Mouse (Mus musculus) heart, adult 2 months (tissue): ENCODE measurements around the gene Fgf8. TPM values are rescaled to one million over a fixed set of nuclear protein-coding genes. Genes with fewer than 3 reads are reported as not detected.

Experiments
- DNase-seq, 2 experiments: peaks; one replicate each; pipeline ENCODE4 v3.0.0; 2021
- H3K27ac ChIP-seq: fragments of 200-600 bp; 2 replicates; pipeline ENCODE4 v1.8.1; 2022
- H3K27me3 ChIP-seq: fragments of 200-500 bp; 2 replicates; pipeline ENCODE4 v1.6.1; 2012; ENCODE audit warnings: mild to moderate bottlenecking, low read length, inconsistent platforms, mixed read lengths; ENCODE audit not compliant: control insufficient read depth, insufficient read depth
- H3K36me3 ChIP-seq: fragments of 200-500 bp; 2 replicates; pipeline ENCODE4 v1.6.1; 2012; ENCODE audit warnings: low read length, inconsistent platforms; ENCODE audit not compliant: control insufficient read depth, insufficient read depth
- H3K4me1 ChIP-seq: fragments of 200-500 bp; 2 replicates; pipeline ENCODE4 v1.6.1; 2011; ENCODE audit warnings: low read length; ENCODE audit not compliant: control insufficient read depth, insufficient read depth
- H3K4me3 ChIP-seq: fragments of 200-600 bp; 2 replicates; pipeline ENCODE4 v1.8.1; 2022
- H3K79me2 ChIP-seq: fragments of 200-500 bp; replicated peaks from 2 replicates; pipeline ENCODE4 v1.6.1; 2012; ENCODE audit warnings: mild to moderate bottlenecking, inconsistent platforms, low read length, moderate library complexity, mixed read lengths; ENCODE audit not compliant: control insufficient read depth, insufficient read depth
- H3K9ac ChIP-seq: fragments of 200-500 bp; 2 replicates; pipeline ENCODE4 v1.6.1; 2012; ENCODE audit warnings: low read depth, mild to moderate bottlenecking, control low read depth, inconsistent platforms, low read length, mixed read lengths
- CTCF ChIP-seq: fragments of 200-600 bp; IDR thresholded peaks from 2 replicates; pipeline ENCODE4 v1.8.1; 2022; ENCODE audit warnings: antibody characterized with exemption, mild to moderate bottlenecking, moderate library complexity
- EP300 ChIP-seq: fragments of 200-500 bp; IDR thresholded peaks from 2 replicates; pipeline ENCODE4 v1.6.1; 2011; ENCODE audit warnings: low read depth, low read length, control low read depth; ENCODE audit not compliant: insufficient read depth
- POLR2A ChIP-seq: fragments of 200-500 bp; IDR thresholded peaks from 2 replicates; pipeline ENCODE4 v1.6.1; 2011; ENCODE audit warnings: mild to moderate bottlenecking, low read depth, low read length, control low read depth; ENCODE audit not compliant: insufficient read depth
- WGBS: fragments of 180-500 bp; shearing (Covaris S2); methylation state at CpG from one replicate; pipeline ENCODE4 v1.1.7; 2018; 5-methylcytosine and 5-hydroxymethylcytosine counted together
- intact Hi-C: fragments of 180-260 bp; cut with DNase I; formaldehyde crosslinking; loops from one replicate; pipeline ENCODE4 v1.15.1; 2025
- polyA plus RNA-seq: library from polyadenylated mRNA; depleted of rRNA; stranded (reverse); fragments of >200 nt; gene quantifications from 2 replicates; pipeline ENCODE4 v1.2.3, GENCODE M21; 2012
- total RNA-seq, 2 experiments: library from RNA; stranded (reverse); gene quantifications; 2 replicates each; pipeline ENCODE4 v1.2.3; 2021

Fgf8 gene
- total and polyA plus RNA-seq, 3 experiments: not detected

DNA sequence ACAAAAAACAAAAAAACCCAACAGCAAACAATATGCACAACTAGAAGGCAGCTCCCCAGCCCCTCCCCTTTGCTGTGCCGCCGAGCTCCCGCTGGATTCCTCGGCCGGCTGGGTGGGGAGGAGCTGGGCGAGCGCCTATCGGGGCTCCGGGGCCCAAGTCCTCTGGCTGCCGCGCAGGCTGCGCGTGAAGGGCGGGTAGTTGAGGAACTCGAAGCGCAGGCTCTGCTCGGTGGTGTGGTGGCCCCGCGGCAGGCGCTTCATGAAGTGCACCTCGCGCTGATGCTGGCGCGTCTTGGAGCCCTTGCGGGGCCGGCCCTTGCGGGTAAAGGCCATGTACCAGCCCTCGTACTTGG lies 5.9 kb downstream of the Fgf8 start:
- Histone ChIP-seq H3K27me3 (peaks cover 9% of the 10 kb centered on the region), H3K4me3 (no peak overlapping the region), H3K9ac (peak overlapping the region; percentile 45; the same call in 1 of the 2 replicates), H3K4me1 (peaks cover 1% of the 10 kb centered on the region; the same call in 1 of the 2 replicates), H3K79me2 (no peaks in the 10 kb centered on the region), H3K36me3 (no peaks in the 10 kb centered on the region), H3K27ac (no peak overlapping the region)
- DNase-seq: peak; percentile 57
- intact Hi-C loops: no loop called here
- no peak for TF ChIP-seq CTCF
- TF ChIP-seq EP300: no peak
- TF ChIP-seq POLR2A: no peak
- WGBS: 3% methylated on average over 28 of the region's 28 CpGs

GRCm38 (mm10) chr19:45736241-45736640 lies 6.5 kb downstream of the Fgf8 start:
- Histone ChIP-seq H3K79me2 (no peaks in the 10 kb centered on the region), H3K4me1 (peaks cover 1% of the 10 kb centered on the region; the same call in 1 of the 2 replicates), H3K27me3 (peaks cover 6% of the 10 kb centered on the region; the same call in 1 of the 2 replicates), H3K9ac (no peak overlapping the region), H3K27ac (no peak overlapping the region), H3K36me3 (no peaks in the 10 kb centered on the region), H3K4me3 (no peak overlapping the region)
- intact Hi-C loops: no loop called here
- no peak for DNase-seq
- 58% methylated on average over 1 of the region's 1 CpGs for WGBS
- TF ChIP-seq CTCF (no peak), POLR2A (no peak), EP300 (no peak)

GRCm38 (mm10) chr19:45734762-45735161 lies 8.0 kb downstream of the Fgf8 start:
- Histone ChIP-seq H3K9ac (no peak overlapping the region), H3K27ac (no peak overlapping the region), H3K4me1 (peaks cover 1% of the 10 kb centered on the region; the same call in 1 of the 2 replicates), H3K4me3 (no peak overlapping the region), H3K27me3 (peaks cover 2% of the 10 kb centered on the region; the same call in 1 of the 2 replicates), H3K79me2 (no peaks in the 10 kb centered on the region), H3K36me3 (no peaks in the 10 kb centered on the region)
- no peak for DNase-seq
- TF ChIP-seq EP300 (no peak), CTCF (no peak), POLR2A (no peak)
- intact Hi-C loops: no loop called here
- WGBS: 74% methylated on average over 7 of the region's 7 CpGs

DNA sequence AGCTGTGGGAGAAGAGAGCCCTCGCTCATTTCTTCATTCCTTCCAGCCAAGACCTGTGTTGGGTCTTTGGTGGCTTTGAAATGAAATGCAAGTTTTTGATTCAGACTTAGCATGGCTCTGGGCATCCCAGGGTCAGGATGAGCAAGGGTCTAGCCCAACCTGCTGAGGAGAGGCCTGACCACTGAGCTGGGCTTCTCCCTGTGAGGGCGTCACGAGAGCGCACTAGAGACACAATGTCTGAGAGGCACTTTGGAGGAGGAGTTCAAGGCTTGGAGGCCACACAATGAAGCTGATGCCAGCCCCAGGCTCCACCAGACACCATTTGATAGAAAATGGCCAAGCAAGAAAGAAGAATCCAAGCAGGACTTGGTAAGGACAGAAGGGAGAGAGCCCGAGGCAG lies 8.5 kb downstream of the Fgf8 start:
- Histone ChIP-seq H3K4me3 (no peak overlapping the region), H3K9ac (no peak overlapping the region), H3K27me3 (peaks cover 2% of the 10 kb centered on the region; the same call in 1 of the 2 replicates), H3K79me2 (no peaks in the 10 kb centered on the region), H3K4me1 (peaks cover 1% of the 10 kb centered on the region; the same call in 1 of the 2 replicates), H3K27ac (no peak overlapping the region), H3K36me3 (no peaks in the 10 kb centered on the region)
- TF ChIP-seq POLR2A (no peak), EP300 (no peak), CTCF (no peak)
- no peak for DNase-seq
- intact Hi-C loops: no loop called here
- 81% methylated on average over 5 of the region's 5 CpGs for WGBS

DNA sequence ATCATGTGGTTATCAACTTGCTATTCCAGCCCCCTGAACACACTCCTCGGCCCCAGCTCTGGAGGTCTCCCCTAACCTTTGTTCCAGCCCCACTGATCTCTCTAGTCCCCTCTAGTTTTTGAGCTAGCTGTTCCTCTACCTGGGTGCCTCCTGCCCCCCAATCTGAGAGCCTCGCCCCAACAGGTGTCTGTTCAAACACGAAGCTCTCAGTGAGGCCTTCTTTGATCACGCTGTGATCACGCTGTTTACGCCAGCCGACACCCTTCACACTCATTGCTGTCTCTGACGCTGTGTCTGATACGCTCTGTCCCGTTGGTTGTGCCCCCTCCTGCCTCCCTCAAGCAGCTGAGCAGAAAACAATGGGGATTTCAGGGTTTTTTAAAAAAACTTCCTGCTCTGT lies 9.2 kb downstream of the Fgf8 start:
- H3K27me3 ChIP-seq: peaks cover 2% of the 10 kb centered on the region; the same call in 1 of the 2 replicates
- no peak overlapping the region for H3K27ac ChIP-seq
- peaks cover 1% of the 10 kb centered on the region; the same call in 1 of the 2 replicates for H3K4me1 ChIP-seq
- TF ChIP-seq CTCF (no peak), POLR2A (no peak), EP300 (no peak)
- WGBS: 31% methylated on average over 10 of the region's 10 CpGs
- DNase-seq: no peak
- no peak overlapping the region for H3K9ac ChIP-seq
- H3K36me3 ChIP-seq: no peaks in the 10 kb centered on the region
- no peak overlapping the region for H3K4me3 ChIP-seq
- H3K79me2 ChIP-seq: no peaks in the 10 kb centered on the region
- intact Hi-C loops: no loop called here

DNA sequence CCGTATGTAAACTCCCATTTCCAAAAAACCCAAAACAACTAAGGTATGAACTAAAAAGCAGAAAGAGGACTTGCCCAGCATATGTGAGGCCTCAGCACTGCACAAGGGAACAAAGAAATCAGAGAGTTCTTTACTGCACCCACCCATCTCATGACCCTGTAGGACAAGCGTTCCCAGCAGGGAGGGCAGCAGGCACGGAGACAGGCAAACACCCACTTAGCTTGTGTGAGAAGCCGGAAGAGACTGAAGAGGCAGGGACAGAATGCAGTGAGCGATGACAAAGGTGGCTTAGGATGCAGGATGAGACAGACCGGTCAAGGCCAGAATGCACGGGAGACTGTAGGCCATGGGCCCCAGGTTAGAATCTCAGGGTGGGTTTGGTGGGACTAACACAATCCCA lies 11.1 kb downstream of the Fgf8 start:
- H3K4me3 ChIP-seq: no peak overlapping the region
- no peaks in the 10 kb centered on the region for H3K79me2 ChIP-seq
- no peak for DNase-seq
- TF ChIP-seq POLR2A (no peak), CTCF (no peak), EP300 (no peak)
- H3K9ac ChIP-seq: no peak overlapping the region
- no peaks in the 10 kb centered on the region for H3K4me1 ChIP-seq
- H3K27ac ChIP-seq: no peak overlapping the region
- 86% methylated on average over 7 of the region's 7 CpGs for WGBS
- intact Hi-C loops: no loop called here
- H3K36me3 ChIP-seq: no peaks in the 10 kb centered on the region
- H3K27me3 ChIP-seq: no peaks in the 10 kb centered on the region; the same call in 1 of the 2 replicates
